Mouse (Mus musculus) lung, embryonic 14.5 days (tissue): Measurements from ENCODE around the gene Kat6b. TPM values are rescaled to one million over a fixed set of nuclear protein-coding genes. Genes with fewer than 3 reads are reported as not detected.

Source experiments
- ATAC-seq: fragments of 200-750 bp; cut with Nextera tagmentation; 2 replicates; pipeline ENCODE4 v1.8.0; 2017; ENCODE audit warnings: mild to moderate bottlenecking, moderate TSS enrichment, moderate library complexity; ENCODE audit not compliant: insufficient read depth
- DNase-seq: peaks from one replicate; pipeline ENCODE4 v3.0.0-alpha.2; 2015
- H3K27ac ChIP-seq: fragments of 300-500 bp; sonication (generic); 2 replicates; pipeline ENCODE4 v1.5.1; 2014; ENCODE audit warnings: low read depth, mild to moderate bottlenecking, moderate library complexity
- H3K27me3 ChIP-seq: fragments of 300-500 bp; sonication (generic); 2 replicates; pipeline ENCODE4 v1.6.1; 2014; ENCODE audit warnings: low read length, control low read depth; ENCODE audit not compliant: insufficient read depth
- H3K36me3 ChIP-seq: fragments of 300-500 bp; sonication (generic); 2 replicates; pipeline ENCODE4 v1.6.1; 2014; ENCODE audit warnings: control low read depth; ENCODE audit not compliant: insufficient read depth
- H3K4me1 ChIP-seq: fragments of 300-500 bp; sonication (generic); 2 replicates; pipeline ENCODE4 v1.6.1; 2014; ENCODE audit warnings: antibody characterized with exemption, control low read depth; ENCODE audit not compliant: insufficient read depth
- H3K4me2 ChIP-seq: fragments of 300-500 bp; sonication (generic); 2 replicates; pipeline ENCODE4 v1.6.1; 2014; ENCODE audit warnings: mild to moderate bottlenecking
- H3K4me3 ChIP-seq: fragments of 300-500 bp; sonication (generic); 2 replicates; pipeline ENCODE4 v1.5.1; 2014; ENCODE audit warnings: low read depth, low read length
- H3K9ac ChIP-seq: fragments of 300-500 bp; sonication (generic); 2 replicates; pipeline ENCODE4 v1.6.1; 2014
- H3K9me3 ChIP-seq: fragments of 300-500 bp; sonication (generic); 2 replicates; pipeline ENCODE4 v1.6.1; 2016; ENCODE audit warnings: low read depth, low read length, control low read depth
- CTCF ChIP-seq: IDR thresholded peaks from 2 replicates; pipeline ENCODE4 v1.5.1; 2016; ENCODE audit warnings: antibody characterized with exemption, low read depth
- WGBS: fragments of 180-500 bp; shearing (Covaris S2); extraction: QIAGEN DNeasy Blood & Tissue Kit; methylation state at CpG from one replicate; pipeline ENCODE4 v1.1.7; 2014; 5-methylcytosine and 5-hydroxymethylcytosine counted together
- polyA plus RNA-seq: library from polyadenylated mRNA; unstranded; fragments of >200 nt; fragmentation: Nextera tagmentation; extraction: Ambion mirVana; gene quantifications from 2 replicates; pipeline ENCODE4 v1.2.1, GENCODE M21; 2014

Kat6b gene
- polyA plus RNA-seq, 1 experiment from 2014 or later, result 14.2 TPM

- Histone ChIP-seq H3K9ac (peak overlapping the region; percentile 31; the same call in 1 of the 2 replicates), H3K27me3 (0 out of 2 replicates have a peak, but pooled peaks cover 10% of the 10 kb centered on the region), H3K36me3 (no peaks in the 10 kb centered on the region), H3K27ac (no peak overlapping the region), H3K4me2 (peak overlapping the region; percentile 69), H3K4me1 (peaks cover 11% of the 10 kb centered on the region), H3K9me3 (no peaks in the 10 kb centered on the region), H3K4me3 (peak overlapping the region; percentile 32)
- DNase-seq, result peak; percentile 50
- TF ChIP-seq CTCF, result no peak
- peak; percentile 60 for ATAC-seq
- 15% methylated on average over 49 of the region's 49 CpGs for WGBS
Measured at GRCm38 (mm10) chr14:21686376-21687279, 205.4 kb downstream of the Kat6b start.

GRCm38 (mm10) chr14:21691070-21691469, 209.8 kb downstream of the Kat6b start:
- H3K9me3 ChIP-seq, result no peaks in the 10 kb centered on the region; the same call in 1 of the 2 replicates
- no peak overlapping the region for H3K9ac ChIP-seq
- TF ChIP-seq CTCF, result no peak
- 0 out of 2 replicates have a peak, but pooled peaks cover 7% of the 10 kb centered on the region for H3K27me3 ChIP-seq
- ATAC-seq (no peak), DNase-seq (peak; percentile 19)
- H3K4me2 ChIP-seq, result no peak overlapping the region
- 73% methylated on average over 3 of the region's 3 CpGs for WGBS
- H3K4me3 ChIP-seq, result no peak overlapping the region
- H3K36me3 ChIP-seq, result no peaks in the 10 kb centered on the region
- no peaks in the 10 kb centered on the region for H3K4me1 ChIP-seq
- no peak overlapping the region for H3K27ac ChIP-seq

GRCm38 (mm10) chr14:21695020-21695419, 213.8 kb downstream of the Kat6b start:
- no peak overlapping the region for H3K4me3 ChIP-seq
- ATAC-seq (no peak), DNase-seq (no peak)
- no peaks in the 10 kb centered on the region for H3K27me3 ChIP-seq
- no peaks in the 10 kb centered on the region for H3K4me1 ChIP-seq
- no peaks in the 10 kb centered on the region for H3K36me3 ChIP-seq
- no peak overlapping the region for H3K27ac ChIP-seq
- no peak for TF ChIP-seq CTCF
- H3K9ac ChIP-seq, result no peak overlapping the region
- 64% methylated on average over 6 of the region's 6 CpGs for WGBS
- no peak overlapping the region for H3K4me2 ChIP-seq
- H3K9me3 ChIP-seq, result no peaks in the 10 kb centered on the region; the same call in 1 of the 2 replicates

GRCm38 (mm10) chr14:21696186-21696830, 215.1 kb downstream of the Kat6b start:
- ATAC-seq (no peak), DNase-seq (no peak)
- Histone ChIP-seq H3K27ac (no peak overlapping the region), H3K27me3 (no peaks in the 10 kb centered on the region), H3K4me1 (no peaks in the 10 kb centered on the region), H3K9me3 (no peaks in the 10 kb centered on the region; the same call in 1 of the 2 replicates), H3K4me2 (no peak overlapping the region), H3K4me3 (no peak overlapping the region), H3K9ac (no peak overlapping the region), H3K36me3 (no peaks in the 10 kb centered on the region)
- 76% methylated on average over 7 of the region's 7 CpGs for whole genome bisulfite sequencing
- no peak for TF ChIP-seq CTCF

GRCm38 (mm10) chr14:21702691-21703090, 221.5 kb downstream of the Kat6b start:
- TF ChIP-seq CTCF, result no peak
- peak overlapping the region; percentile 7; the same call in 1 of the 2 replicates for H3K27ac ChIP-seq

GRCm38 (mm10) chr14:21703255-21703654, 222.0 kb downstream of the Kat6b start:
- Histone ChIP-seq H3K9me3 (no peaks in the 10 kb centered on the region), H3K4me2 (no peak overlapping the region), H3K27ac (peak overlapping the region; percentile 7; the same call in 1 of the 2 replicates), H3K4me1 (0 out of 2 replicates have a peak, but pooled peaks cover 13% of the 10 kb centered on the region), H3K9ac (no peak overlapping the region), H3K36me3 (no peaks in the 10 kb centered on the region), H3K4me3 (no peak overlapping the region), H3K27me3 (no peaks in the 10 kb centered on the region)
- TF ChIP-seq CTCF, result no peak
- ATAC-seq (no peak), DNase-seq (peak; percentile 62)
- 29% methylated on average over 5 of the region's 5 CpGs for WGBS

More at GRCm38 (mm10) chr14:21702691-21703090, 221.5 kb downstream of the Kat6b start:
- Histone ChIP-seq H3K27me3 (no peaks in the 10 kb centered on the region), H3K4me2 (no peak overlapping the region), H3K36me3 (no peaks in the 10 kb centered on the region), H3K4me1 (0 out of 2 replicates have a peak, but pooled peaks cover 10% of the 10 kb centered on the region), H3K9ac (no peak overlapping the region), H3K9me3 (no peaks in the 10 kb centered on the region), H3K4me3 (no peak overlapping the region)
- no peak for ATAC-seq
- DNase-seq, result no peak
- 87% methylated on average over 8 of the region's 8 CpGs for WGBS

- WGBS, result 79% methylated on average over 2 of the region's 2 CpGs
- ATAC-seq, result no peak
- Histone ChIP-seq H3K4me2 (no peak overlapping the region), H3K4me3 (no peak overlapping the region), H3K27ac (no peak overlapping the region), H3K36me3 (no peaks in the 10 kb centered on the region), H3K4me1 (0 out of 2 replicates have a peak, but pooled peaks cover 13% of the 10 kb centered on the region), H3K27me3 (no peaks in the 10 kb centered on the region), H3K9me3 (no peaks in the 10 kb centered on the region), H3K9ac (no peak overlapping the region)
- DNase-seq, result no peak
- no peak for TF ChIP-seq CTCF
Measured at GRCm38 (mm10) chr14:21705462-21705861, 224.2 kb downstream of the Kat6b start.
